Mouse (Mus musculus) heart, postnatal 25 days (tissue): ENCODE measurements around the gene Efcab11. TPM values are rescaled to one million over a fixed set of nuclear protein-coding genes. Genes with fewer than 3 reads are reported as not detected.

Source experiments
- DNase-seq: peaks from one replicate; pipeline ENCODE4 v3.0.0; 2022; ENCODE audit warnings: low spot score
- intact Hi-C: fragments of 180-260 bp; cut with DNase I; formaldehyde crosslinking; loops from one replicate; pipeline ENCODE4 v1.15.1; 2025
- total RNA-seq, 2 experiments: library from RNA; stranded (reverse); gene quantifications; 2 replicates each; pipeline ENCODE4 v1.2.3; 2021

The Efcab11 gene
- total RNA-seq, 2 experiments from 2014 or later: 0.20 TPM; not detected in 1

DNA sequence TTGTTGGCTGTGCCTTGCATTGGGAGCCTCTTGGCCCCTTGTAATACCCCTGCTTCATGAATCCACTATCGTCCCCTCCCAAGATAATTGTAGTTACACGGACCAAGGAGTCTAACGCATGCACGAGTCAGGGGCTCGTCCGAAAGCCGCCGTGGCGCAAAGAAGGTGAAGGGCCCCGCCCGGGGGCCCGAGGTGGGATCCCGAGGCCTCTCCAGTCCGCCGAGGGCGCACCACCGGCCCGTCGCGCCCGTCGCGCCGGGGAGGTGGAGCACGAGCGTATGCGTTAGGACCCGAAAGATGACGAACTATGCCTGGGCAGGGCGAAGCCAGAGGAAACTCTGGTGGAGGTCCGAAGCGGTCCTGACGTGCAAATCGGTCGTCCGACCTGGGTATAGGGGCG, 239.3 kb downstream of the Efcab11 start:
- no peak for DNase-seq
- intact Hi-C loops: no loop called here

Other genes starting within 250 kb of the Efcab11 start
- 10 to 100 TPM in 1 of 2 experiments, 1 to 10 TPM in 1; 8.8 to 10.1 TPM for gene Tdp1, start 78 bp upstream of the Efcab11 start, total RNA-seq
- gene Kcnk13, start 80.1 kb upstream of the Efcab11 start, total RNA-seq: under 1 TPM; 0.22 to 0.36 TPM
- 100 to 1,000 TPM; 119 to 132 TPM for gene Psmc1, start 225.7 kb upstream of the Efcab11 start, total RNA-seq